Mouse (Mus musculus): ENCODE results near the gene Rsad2. TPM values are rescaled to one million over a fixed set of nuclear protein-coding genes. Genes with fewer than 3 reads are reported as not detected.

The Rsad2 gene
- total and polyA plus RNA-seq, 2 experiments from 2014 or later, result 1.1 to 1.7 TPM

DNA sequence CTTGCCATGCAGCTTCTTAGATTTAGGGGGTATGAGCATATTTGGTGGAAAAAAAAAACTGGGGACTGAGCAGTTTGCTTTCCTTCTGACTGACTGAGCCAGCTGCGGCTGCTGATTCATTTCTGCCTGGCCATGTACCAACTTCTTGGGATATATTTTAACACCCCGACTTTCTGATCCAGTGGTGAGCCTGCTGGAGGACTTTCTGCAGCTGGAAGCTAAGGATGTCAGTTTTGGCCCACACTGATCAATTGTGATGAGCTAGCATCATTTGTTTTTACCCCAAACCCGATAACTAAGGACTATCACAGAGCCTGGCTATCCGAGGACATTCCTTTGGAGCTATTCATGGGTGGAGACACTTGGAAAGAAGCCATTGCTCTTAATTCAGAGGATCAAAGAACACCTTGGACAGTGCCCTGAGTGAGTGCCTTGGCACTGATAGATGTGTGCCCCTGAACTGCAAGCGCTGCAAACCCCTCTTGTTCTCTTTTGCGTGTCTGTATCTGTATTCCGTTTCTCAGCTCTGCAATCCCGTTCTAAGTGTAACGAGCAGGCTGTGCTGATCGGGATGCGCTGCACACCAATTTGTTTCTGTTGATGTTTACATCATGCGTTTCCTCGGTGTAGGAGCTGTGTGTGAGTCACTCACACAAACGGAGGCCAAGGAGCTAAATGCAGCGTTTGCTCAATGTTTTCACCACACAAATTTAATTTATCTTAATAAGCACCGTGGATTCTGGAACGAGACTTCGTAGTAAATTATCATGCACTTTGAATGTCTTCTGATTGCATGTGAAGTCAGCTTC, 22.1 kb upstream of the Rsad2 start:
- Histone ChIP-seq H3K27me3 (ENCODE audit: insufficient read depth, low read length) (no peaks in the 10 kb centered on the region), H3K4me1 (ENCODE audit: insufficient read depth) (no peaks in the 10 kb centered on the region), H3K4me2 (ENCODE audit: low read depth) (no peak overlapping the region), H3K9me3 (ENCODE audit: low read length) (no peaks in the 10 kb centered on the region), H3K4me3 (ENCODE audit: low read depth, low read length) (no peak overlapping the region), H3K9ac (no peak overlapping the region), H3K36me3 (ENCODE audit: insufficient read depth) (0 out of 2 replicates have a peak, but pooled peaks cover 4% of the 10 kb centered on the region), H3K27ac (ENCODE audit: low read depth, low read length) (no peak overlapping the region)
- DNase-seq (peak; percentile 27), ATAC-seq (peak; percentile 40; the same call in 1 of the 2 replicates)
- WGBS, result 52% methylated on average over 18 of the region's 18 CpGs
- no peak for TF ChIP-seq CTCF (IDR thresholded peaks at IDR 0.05; ENCODE audit: low read depth)

DNA sequence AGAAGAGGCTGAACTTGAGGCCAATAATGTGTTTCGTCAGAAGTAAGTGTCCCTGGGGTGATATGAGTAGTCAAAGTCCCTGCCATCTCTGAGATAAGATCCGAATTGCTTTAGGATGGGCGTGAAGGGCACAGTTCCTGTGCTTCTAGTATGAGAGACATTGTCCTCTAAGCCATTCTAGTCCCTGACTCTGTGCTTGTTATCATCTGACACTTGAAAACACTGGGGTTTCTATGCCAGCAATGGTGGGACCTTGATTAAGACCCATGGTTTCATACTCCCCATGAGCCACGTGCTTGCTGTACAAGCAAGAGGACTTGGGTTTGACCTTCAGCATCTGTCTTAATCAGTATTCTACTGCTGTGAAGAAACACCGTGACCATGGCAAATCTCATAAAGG, 20.9 kb upstream of the Rsad2 start:
- H3K36me3 ChIP-seq (ENCODE audit: insufficient read depth), result 0 out of 2 replicates have a peak, but pooled peaks cover 4% of the 10 kb centered on the region
- TF ChIP-seq CTCF (IDR thresholded peaks at IDR 0.05; ENCODE audit: low read depth), result no peak
- H3K27me3 ChIP-seq (ENCODE audit: insufficient read depth, low read length), result no peaks in the 10 kb centered on the region
- no peak overlapping the region for H3K4me3 ChIP-seq (ENCODE audit: low read depth, low read length)
- whole genome bisulfite sequencing, result 87% methylated on average over 5 of the region's 5 CpGs
- H3K4me1 ChIP-seq (ENCODE audit: insufficient read depth), result no peaks in the 10 kb centered on the region
- H3K9ac ChIP-seq, result no peak overlapping the region
- no peak for DNase-seq
- ATAC-seq, result no peak
- H3K27ac ChIP-seq (ENCODE audit: low read depth, low read length), result no peak overlapping the region
- H3K4me2 ChIP-seq (ENCODE audit: low read depth), result no peak overlapping the region
- H3K9me3 ChIP-seq (ENCODE audit: low read length), result no peaks in the 10 kb centered on the region

DNA sequence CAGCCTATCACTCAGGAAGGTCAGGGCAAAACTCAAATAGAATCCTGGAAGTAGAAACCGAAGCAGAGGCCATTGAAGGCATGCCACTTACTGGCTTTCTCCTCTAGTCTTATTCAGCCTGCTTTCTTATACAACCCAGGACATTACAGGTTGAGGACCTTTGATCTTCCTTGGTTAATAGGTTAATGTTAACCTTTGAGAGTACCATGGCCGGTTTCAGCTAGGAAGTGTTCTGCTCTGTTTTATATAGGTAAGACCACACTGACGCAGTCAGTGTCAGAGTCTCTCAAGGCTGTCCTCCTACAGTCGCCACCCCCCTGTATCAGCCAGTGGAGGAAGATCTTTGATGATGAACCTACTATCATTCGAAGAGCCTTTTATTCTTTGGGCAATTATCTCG, 17.5 kb upstream of the Rsad2 start:
- Histone ChIP-seq H3K9ac (no peak overlapping the region), H3K4me3 (ENCODE audit: low read depth, low read length) (no peak overlapping the region), H3K27me3 (ENCODE audit: insufficient read depth, low read length) (no peaks in the 10 kb centered on the region), H3K4me1 (ENCODE audit: insufficient read depth) (peaks cover 10% of the 10 kb centered on the region; the same call in 1 of the 2 replicates), H3K9me3 (ENCODE audit: low read length) (no peaks in the 10 kb centered on the region), H3K27ac (ENCODE audit: low read depth, low read length) (no peak overlapping the region), H3K36me3 (ENCODE audit: insufficient read depth) (0 out of 2 replicates have a peak, but pooled peaks cover 4% of the 10 kb centered on the region), H3K4me2 (ENCODE audit: low read depth) (no peak overlapping the region)
- WGBS, result 92% methylated on average over 6 of the region's 6 CpGs
- no peak for TF ChIP-seq CTCF (IDR thresholded peaks at IDR 0.05; ENCODE audit: low read depth)
- ATAC-seq (no peak), DNase-seq (no peak)

DNA sequence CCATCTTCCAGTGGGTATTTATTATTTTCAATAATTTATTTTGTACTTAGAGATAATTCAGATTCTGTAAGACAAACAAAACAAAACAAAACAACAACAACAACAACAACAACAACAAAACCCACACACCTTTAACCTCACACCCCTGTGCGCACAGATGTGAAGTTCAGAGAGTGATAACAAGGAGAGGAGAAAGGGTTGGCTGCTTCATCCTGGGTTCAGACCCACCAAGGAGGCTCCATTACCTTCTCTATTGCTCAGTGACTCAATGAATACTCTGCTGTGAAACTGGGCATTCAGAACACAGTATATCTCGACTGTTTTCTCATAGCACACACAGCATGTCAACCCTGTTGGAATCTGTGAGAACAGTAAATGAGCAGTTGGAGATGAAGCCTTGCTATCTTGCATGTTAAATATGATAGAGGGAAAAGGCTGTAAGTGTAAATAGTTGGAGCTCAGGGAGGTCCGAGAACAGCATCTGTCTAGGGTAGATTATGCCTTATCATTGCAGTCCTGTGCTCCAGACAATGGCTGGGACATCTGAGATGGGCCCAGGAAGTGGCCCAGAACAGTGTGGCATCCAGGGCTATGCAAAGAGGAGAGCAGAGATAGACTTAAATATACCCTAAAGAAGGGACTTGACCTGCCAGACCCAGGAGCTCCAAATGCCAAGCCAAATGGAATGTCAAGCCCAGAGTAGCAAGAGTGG, 16.7 kb upstream of the Rsad2 start:
- H3K36me3 ChIP-seq (ENCODE audit: insufficient read depth), result 0 out of 2 replicates have a peak, but pooled peaks cover 4% of the 10 kb centered on the region
- H3K4me1 ChIP-seq (ENCODE audit: insufficient read depth), result peaks cover 10% of the 10 kb centered on the region; the same call in 1 of the 2 replicates
- no peak overlapping the region for H3K4me3 ChIP-seq (ENCODE audit: low read depth, low read length)
- H3K4me2 ChIP-seq (ENCODE audit: low read depth), result no peak overlapping the region
- TF ChIP-seq CTCF (IDR thresholded peaks at IDR 0.05; ENCODE audit: low read depth), result no peak
- H3K9me3 ChIP-seq (ENCODE audit: low read length), result no peaks in the 10 kb centered on the region
- no peak overlapping the region for H3K27ac ChIP-seq (ENCODE audit: low read depth, low read length)
- DNase-seq (no peak), ATAC-seq (no peak)
- 92% methylated on average over 3 of the region's 3 CpGs for WGBS
- H3K9ac ChIP-seq, result no peak overlapping the region
- no peaks in the 10 kb centered on the region for H3K27me3 ChIP-seq (ENCODE audit: insufficient read depth, low read length)

DNA sequence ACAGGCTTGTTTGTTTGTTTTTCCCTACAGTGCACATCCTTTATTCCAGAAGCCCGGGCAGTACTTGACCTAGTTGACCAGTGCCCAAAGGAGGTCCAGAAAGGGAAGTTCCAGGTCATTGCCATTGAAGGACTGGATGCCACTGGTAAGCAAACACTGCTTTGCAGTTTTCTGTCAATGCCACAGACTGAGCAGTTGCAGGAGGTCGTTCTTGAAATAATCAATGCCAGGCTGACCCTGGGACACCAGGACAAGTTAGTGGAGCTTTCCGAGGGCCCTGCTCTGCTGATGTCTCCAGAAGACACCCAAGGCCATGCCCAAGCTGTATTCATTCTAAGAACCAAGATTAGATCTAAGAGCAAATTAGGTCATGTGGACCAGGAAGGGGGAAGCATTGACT, 15.1 kb upstream of the Rsad2 start:
- ATAC-seq, result no peak
- Histone ChIP-seq H3K36me3 (ENCODE audit: insufficient read depth) (no peaks in the 10 kb centered on the region), H3K4me2 (ENCODE audit: low read depth) (no peak overlapping the region), H3K9me3 (ENCODE audit: low read length) (no peaks in the 10 kb centered on the region), H3K27ac (ENCODE audit: low read depth, low read length) (no peak overlapping the region), H3K4me3 (ENCODE audit: low read depth, low read length) (no peak overlapping the region), H3K9ac (no peak overlapping the region), H3K4me1 (ENCODE audit: insufficient read depth) (peaks cover 10% of the 10 kb centered on the region; the same call in 1 of the 2 replicates), H3K27me3 (ENCODE audit: insufficient read depth, low read length) (no peaks in the 10 kb centered on the region)
- TF ChIP-seq CTCF (IDR thresholded peaks at IDR 0.05; ENCODE audit: low read depth), result no peak
- no peak for DNase-seq
- WGBS, result 73% methylated on average over 3 of the region's 3 CpGs

- H3K4me3 ChIP-seq (ENCODE audit: low read depth, low read length), result peak overlapping the region; percentile 51
- peak; percentile 47; the same call in 1 of the 2 replicates for TF ChIP-seq CTCF (IDR thresholded peaks at IDR 0.05; ENCODE audit: low read depth)
- peak overlapping the region; percentile 98 for H3K4me2 ChIP-seq (ENCODE audit: low read depth)
- WGBS, result 16% methylated on average over 6 of the region's 6 CpGs
- no peaks in the 10 kb centered on the region for H3K27me3 ChIP-seq (ENCODE audit: insufficient read depth, low read length)
- peak overlapping the region; percentile 91 for H3K27ac ChIP-seq (ENCODE audit: low read depth, low read length)
- peaks cover 10% of the 10 kb centered on the region; the same call in 1 of the 2 replicates for H3K4me1 ChIP-seq (ENCODE audit: insufficient read depth)
- ATAC-seq (peak; percentile 12; the same call in 1 of the 2 replicates), DNase-seq (no peak)
- H3K9ac ChIP-seq, result peak overlapping the region; percentile 84
- no peaks in the 10 kb centered on the region for H3K9me3 ChIP-seq (ENCODE audit: low read length)
- no peaks in the 10 kb centered on the region for H3K36me3 ChIP-seq (ENCODE audit: insufficient read depth)
Observed at GRCm38 (mm10) chr12:26470042-26470409, 13.8 kb upstream of the Rsad2 start.

Data from forebrain, postnatal 0 days (tissue).